Mouse (Mus musculus): ENCODE data around the gene Pkp1. TPM values are rescaled to one million over a fixed set of nuclear protein-coding genes. Genes with fewer than 3 reads are reported as not detected.

Pkp1 gene
- total and polyA plus RNA-seq, 2 experiments from 2014 or later, result 0.09 to 0.58 TPM

GRCm38 (mm10) chr1:135945711-135946110 is 26.7 kb upstream of the Pkp1 start:
- H3K27me3 ChIP-seq (ENCODE audit: insufficient read depth, low read length), result no peaks in the 10 kb centered on the region
- no peak overlapping the region for H3K9ac ChIP-seq (replicated peaks; ENCODE audit: low read length)
- H3K9me3 ChIP-seq (ENCODE audit: low read length), result no peaks in the 10 kb centered on the region
- DNase-seq (ENCODE audit: low spot score), result peak; percentile 81
- TF ChIP-seq CTCF (IDR thresholded peaks at IDR 0.05; ENCODE audit: low read depth), result peak; percentile 85
- peak; percentile 18; the same call in 1 of the 2 replicates for ATAC-seq
- no peaks in the 10 kb centered on the region for H3K4me1 ChIP-seq (ENCODE audit: insufficient read depth, low read length)
- H3K36me3 ChIP-seq (ENCODE audit: insufficient read depth, low read length), result no peaks in the 10 kb centered on the region
- no peak overlapping the region for H3K27ac ChIP-seq
- H3K4me3 ChIP-seq (ENCODE audit: low read length), result no peak overlapping the region
- WGBS, result 10% methylated on average over 7 of the region's 7 CpGs
- H3K4me2 ChIP-seq (ENCODE audit: low read depth, low read length), result no peak overlapping the region

- Histone ChIP-seq H3K9ac (replicated peaks; ENCODE audit: low read length) (no peak overlapping the region), H3K4me3 (ENCODE audit: low read length) (no peak overlapping the region), H3K27ac (no peak overlapping the region), H3K27me3 (ENCODE audit: insufficient read depth, low read length) (no peaks in the 10 kb centered on the region), H3K4me1 (ENCODE audit: insufficient read depth, low read length) (no peaks in the 10 kb centered on the region), H3K9me3 (ENCODE audit: low read length) (no peaks in the 10 kb centered on the region), H3K36me3 (ENCODE audit: insufficient read depth, low read length) (no peaks in the 10 kb centered on the region), H3K4me2 (ENCODE audit: low read depth, low read length) (peak overlapping the region; percentile 18; the same call in 1 of the 2 replicates)
- 52% methylated on average over 12 of the region's 12 CpGs for whole genome bisulfite sequencing
- TF ChIP-seq CTCF (IDR thresholded peaks at IDR 0.05; ENCODE audit: low read depth), result peak; percentile 92
- ATAC-seq, result peak; percentile 81
- peak; percentile 93 for DNase-seq (ENCODE audit: low spot score)
Observed at GRCm38 (mm10) chr1:135944526-135945259, 25.7 kb upstream of the Pkp1 start.

- no peak overlapping the region for H3K4me2 ChIP-seq (ENCODE audit: low read depth, low read length)
- H3K27me3 ChIP-seq (ENCODE audit: insufficient read depth, low read length), result no peaks in the 10 kb centered on the region
- DNase-seq (ENCODE audit: low spot score), result no peak
- WGBS, result 93% methylated on average over 2 of the region's 2 CpGs
- H3K36me3 ChIP-seq (ENCODE audit: insufficient read depth, low read length), result no peaks in the 10 kb centered on the region
- no peaks in the 10 kb centered on the region for H3K4me1 ChIP-seq (ENCODE audit: insufficient read depth, low read length)
- no peak for ATAC-seq
- no peak overlapping the region for H3K4me3 ChIP-seq (ENCODE audit: low read length)
- H3K9ac ChIP-seq (replicated peaks; ENCODE audit: low read length), result no peak overlapping the region
- H3K27ac ChIP-seq, result no peak overlapping the region
- no peak for TF ChIP-seq CTCF (IDR thresholded peaks at IDR 0.05; ENCODE audit: low read depth)
- no peaks in the 10 kb centered on the region for H3K9me3 ChIP-seq (ENCODE audit: low read length)
Observed at GRCm38 (mm10) chr1:135943713-135944112, 24.7 kb upstream of the Pkp1 start.

- H3K4me3 ChIP-seq (ENCODE audit: low read length), result no peak overlapping the region
- WGBS, result 40% methylated on average over 7 of the region's 7 CpGs
- TF ChIP-seq CTCF (IDR thresholded peaks at IDR 0.05; ENCODE audit: low read depth), result no peak
- H3K9me3 ChIP-seq (ENCODE audit: low read length), result no peaks in the 10 kb centered on the region
- H3K4me2 ChIP-seq (ENCODE audit: low read depth, low read length), result no peak overlapping the region
- no peaks in the 10 kb centered on the region for H3K36me3 ChIP-seq (ENCODE audit: insufficient read depth, low read length)
- ATAC-seq (no peak), DNase-seq (ENCODE audit: low spot score) (no peak)
- no peak overlapping the region for H3K27ac ChIP-seq
- H3K4me1 ChIP-seq (ENCODE audit: insufficient read depth, low read length), result no peaks in the 10 kb centered on the region
- no peaks in the 10 kb centered on the region for H3K27me3 ChIP-seq (ENCODE audit: insufficient read depth, low read length)
- H3K9ac ChIP-seq (replicated peaks; ENCODE audit: low read length), result no peak overlapping the region
Observed at GRCm38 (mm10) chr1:135942116-135942515, 23.1 kb upstream of the Pkp1 start.

- no peak overlapping the region for H3K4me3 ChIP-seq (ENCODE audit: low read length)
- no peaks in the 10 kb centered on the region for H3K36me3 ChIP-seq (ENCODE audit: insufficient read depth, low read length)
- no peaks in the 10 kb centered on the region for H3K9me3 ChIP-seq (ENCODE audit: low read length)
- H3K4me1 ChIP-seq (ENCODE audit: insufficient read depth, low read length), result no peaks in the 10 kb centered on the region
- ATAC-seq (no peak), DNase-seq (ENCODE audit: low spot score) (no peak)
- TF ChIP-seq CTCF (IDR thresholded peaks at IDR 0.05; ENCODE audit: low read depth), result no peak
- no peaks in the 10 kb centered on the region for H3K27me3 ChIP-seq (ENCODE audit: insufficient read depth, low read length)
- no peak overlapping the region for H3K27ac ChIP-seq
- WGBS, result 74% methylated on average over 6 of the region's 6 CpGs
- H3K9ac ChIP-seq (replicated peaks; ENCODE audit: low read length), result no peak overlapping the region
- no peak overlapping the region for H3K4me2 ChIP-seq (ENCODE audit: low read depth, low read length)
Observed at GRCm38 (mm10) chr1:135941259-135942006, 22.4 kb upstream of the Pkp1 start.

- 73% methylated on average over 1 of the region's 1 CpGs for WGBS
- H3K4me1 ChIP-seq (ENCODE audit: insufficient read depth, low read length), result no peaks in the 10 kb centered on the region
- no peak overlapping the region for H3K9ac ChIP-seq (replicated peaks; ENCODE audit: low read length)
- no peak overlapping the region for H3K4me2 ChIP-seq (ENCODE audit: low read depth, low read length)
- H3K9me3 ChIP-seq (ENCODE audit: low read length), result no peaks in the 10 kb centered on the region
- no peaks in the 10 kb centered on the region for H3K36me3 ChIP-seq (ENCODE audit: insufficient read depth, low read length)
- H3K4me3 ChIP-seq (ENCODE audit: low read length), result no peak overlapping the region
- DNase-seq (ENCODE audit: low spot score) (no peak), ATAC-seq (no peak)
- no peak overlapping the region for H3K27ac ChIP-seq
- H3K27me3 ChIP-seq (ENCODE audit: insufficient read depth, low read length), result no peaks in the 10 kb centered on the region
- no peak for TF ChIP-seq CTCF (IDR thresholded peaks at IDR 0.05; ENCODE audit: low read depth)
Observed at GRCm38 (mm10) chr1:135936091-135936490, 17.1 kb upstream of the Pkp1 start.

Data from hindbrain, postnatal 0 days (tissue).